Mouse (Mus musculus) skeletal muscle tissue, adult 2 months (tissue): Measurements from ENCODE around the gene Tssc4.
A peak's percentile ranks its signal among the peaks of the same experiment; 100 is the strongest.

Experiments
- DNase-seq: peaks from one replicate; pipeline ENCODE4 v3.0.0-alpha.2; 2012; ENCODE audit warnings: low read depth, low spot score

The Tssc4 gene

DNA sequence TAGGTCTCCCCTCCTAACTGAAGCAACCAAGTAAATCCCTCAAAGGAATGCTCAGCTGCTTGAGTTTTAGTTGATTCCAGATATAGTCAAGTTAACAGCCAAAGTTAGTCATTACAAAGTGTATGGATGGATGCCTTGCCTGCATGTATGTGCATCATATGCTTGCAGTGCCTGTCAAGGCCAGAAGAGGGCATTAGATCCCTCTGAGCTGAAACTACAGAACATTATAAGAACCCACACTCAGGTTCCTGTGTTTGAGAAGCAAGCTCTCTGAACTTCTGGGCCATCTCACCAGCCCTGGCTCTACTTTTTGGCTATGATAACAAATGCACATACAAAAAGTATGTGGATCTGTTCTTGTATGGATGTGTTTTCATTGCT is 24.2 kb upstream of the Tssc4 start:
- no peak for DNase-seq

DNA sequence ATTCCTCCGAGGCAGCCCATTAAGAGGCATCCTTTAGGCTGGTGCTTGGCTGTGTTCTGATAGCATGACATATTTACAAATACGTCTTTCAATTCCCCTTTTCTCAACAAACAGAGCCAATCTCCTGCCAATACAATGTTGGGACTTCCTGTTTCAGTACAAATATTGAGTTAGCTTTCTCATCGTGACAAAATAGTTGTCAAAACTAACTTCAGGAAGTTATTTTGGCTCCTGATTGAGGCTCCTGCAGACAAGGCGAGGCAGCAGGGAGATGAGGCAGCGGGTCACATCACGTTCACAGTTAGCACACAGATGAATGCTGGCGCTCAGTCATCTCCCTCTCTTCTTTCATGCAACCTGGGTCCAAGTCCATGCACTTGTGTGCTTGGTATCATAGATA is 22.7 kb upstream of the Tssc4 start:
- DNase-seq: no peak

DNA sequence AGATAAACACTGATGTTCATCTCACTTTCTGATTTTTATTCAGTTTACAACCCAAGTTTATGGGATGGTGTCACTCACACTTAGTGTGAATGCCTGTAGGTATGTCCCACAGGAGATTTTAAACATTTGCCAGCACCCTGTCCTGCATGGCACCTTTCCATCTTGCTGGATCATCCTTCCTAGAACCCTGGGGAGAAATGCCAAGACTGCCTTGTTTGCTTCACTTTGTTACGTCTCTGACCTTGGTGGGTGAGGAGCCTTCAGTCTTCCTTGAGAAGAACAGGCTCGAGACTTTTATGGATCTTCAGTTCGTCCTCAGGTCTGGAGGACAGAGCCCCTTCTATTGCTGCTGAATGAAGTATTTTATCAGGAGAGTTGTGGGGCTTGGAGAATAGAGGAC is 19.7 kb upstream of the Tssc4 start:
- no peak for DNase-seq

DNA sequence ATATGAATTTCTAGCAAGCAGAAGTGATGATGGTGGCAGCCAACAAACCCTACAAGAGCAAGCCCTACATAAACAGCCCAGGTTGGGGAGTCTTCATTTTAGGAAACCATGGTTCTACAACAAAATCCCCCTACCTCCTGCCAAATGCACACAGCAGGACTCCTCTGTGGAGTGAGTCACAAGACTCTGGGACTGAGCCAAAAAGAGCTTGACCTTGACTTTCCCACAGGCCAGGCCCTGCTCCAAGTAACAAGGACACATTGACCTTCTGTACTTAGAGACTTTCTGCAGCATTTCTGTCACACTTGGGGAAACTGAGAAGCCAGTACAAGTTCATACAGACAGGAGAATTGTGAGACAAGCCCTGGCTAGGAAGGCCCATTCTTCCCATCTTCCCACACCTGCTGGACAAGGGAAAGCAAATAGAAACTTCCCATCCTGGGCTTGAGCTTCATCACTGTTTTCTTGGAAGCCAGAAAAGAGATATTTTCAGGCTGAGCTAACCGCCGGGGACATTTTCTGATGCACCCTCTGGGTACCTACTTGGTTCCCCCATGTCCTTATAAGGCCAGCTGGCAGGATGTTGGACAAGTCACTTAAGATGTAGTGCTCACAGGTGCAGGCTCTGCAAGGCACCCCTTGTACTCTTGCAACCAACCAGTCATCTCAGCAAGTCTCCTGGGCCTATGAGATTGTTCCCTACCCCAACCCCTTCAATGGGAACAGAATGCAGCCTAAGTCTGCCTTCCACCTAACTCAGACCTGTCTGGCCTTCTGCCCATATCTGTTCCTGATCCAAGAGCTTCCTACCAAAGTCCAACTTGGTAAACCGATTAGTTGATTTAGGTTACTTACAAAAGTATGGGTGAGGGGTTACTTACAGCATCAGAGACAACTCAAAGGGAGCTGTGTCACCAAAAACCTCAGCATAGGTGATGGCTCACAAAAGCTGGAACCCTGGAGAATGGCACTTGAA is 18.9 kb upstream of the Tssc4 start:
- DNase-seq: no peak

DNA sequence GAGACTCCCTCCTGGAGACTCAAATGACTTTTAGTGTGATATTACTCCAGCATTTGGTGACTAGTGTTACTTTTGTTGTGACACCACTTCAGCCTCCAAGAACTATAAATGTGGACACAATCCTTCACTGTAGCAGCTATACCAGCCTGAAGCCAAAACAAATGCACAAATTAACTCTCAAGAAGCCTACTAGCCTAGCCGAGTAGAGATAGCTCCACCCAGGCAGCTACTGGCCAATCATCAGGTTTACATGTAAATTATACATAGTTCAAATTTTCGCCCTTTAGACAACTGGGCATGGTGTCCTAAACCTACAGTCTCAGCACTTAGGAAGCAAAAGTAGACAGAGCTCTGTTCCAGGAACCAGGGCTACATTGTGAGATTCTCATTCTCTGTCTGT is 17.7 kb upstream of the Tssc4 start:
- no peak for DNase-seq

DNA sequence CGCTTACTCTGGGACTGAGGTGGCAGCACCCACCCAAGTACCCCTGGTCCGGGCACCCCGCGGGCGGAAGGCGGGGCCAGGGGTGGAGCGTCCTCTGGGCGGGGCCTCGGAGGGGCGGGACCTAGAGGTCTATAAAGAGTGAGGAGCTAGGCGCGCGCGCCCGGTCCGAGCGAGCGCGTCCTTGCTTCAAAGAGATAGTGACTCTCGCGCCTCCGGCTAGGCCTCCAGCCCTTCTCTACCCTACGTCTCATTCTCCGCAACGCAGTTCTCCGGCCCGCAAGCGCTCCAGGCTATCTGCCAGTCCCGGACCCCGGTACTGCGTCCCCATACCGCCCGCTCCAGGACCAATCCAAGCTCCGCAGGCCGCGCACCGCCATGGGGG is 16.4 kb upstream of the Tssc4 start, which contains the start of gene Cd81:
Gene Cd81 (plus strand): TSS at position 114 of the 382 bp plus-strand sequence.
- peak; percentile 74 for DNase-seq

DNA sequence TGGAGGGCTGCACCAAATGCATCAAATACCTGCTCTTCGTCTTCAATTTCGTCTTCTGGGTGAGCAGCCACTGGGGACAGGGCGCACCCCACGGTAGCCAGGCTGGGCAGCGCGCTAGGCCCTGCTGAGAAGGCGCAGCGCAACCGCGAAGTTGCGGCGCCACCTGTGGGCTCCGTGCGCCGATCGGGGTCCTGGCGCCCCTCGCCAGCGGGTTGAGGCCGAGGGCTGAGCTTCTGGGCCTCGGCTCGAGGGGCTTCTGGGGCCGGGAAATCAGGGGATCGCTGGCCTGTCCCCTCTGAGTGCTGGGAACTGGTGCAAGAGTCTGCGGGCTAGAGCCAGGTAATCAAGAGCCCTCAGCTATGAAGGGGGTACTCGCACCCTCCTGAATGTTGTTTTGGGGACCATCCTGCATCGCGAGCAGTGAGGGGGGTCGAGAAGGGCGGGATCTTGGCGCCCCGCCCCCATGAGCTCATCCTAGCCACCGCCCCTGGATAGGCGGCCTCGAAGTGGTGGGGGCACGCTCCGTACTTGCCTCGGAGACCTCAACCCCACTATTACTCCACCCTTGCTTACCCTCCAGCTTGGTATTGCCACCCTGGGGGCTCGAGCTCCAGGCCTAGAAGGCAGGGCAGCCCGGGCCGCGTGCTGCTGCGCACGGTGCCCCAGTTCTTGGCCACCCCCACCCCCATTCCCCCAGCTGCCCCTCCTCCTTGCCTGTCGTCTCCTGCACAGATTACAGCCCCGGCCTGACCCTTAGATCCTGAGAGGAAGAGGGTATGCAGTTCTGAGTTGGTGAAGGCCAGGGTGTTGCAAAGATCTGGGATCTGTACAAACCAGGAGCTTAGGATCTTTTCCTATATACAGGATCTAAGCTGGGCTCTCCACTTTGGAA is 15.8 kb upstream of the Tssc4 start:
- DNase-seq: no peak

DNA sequence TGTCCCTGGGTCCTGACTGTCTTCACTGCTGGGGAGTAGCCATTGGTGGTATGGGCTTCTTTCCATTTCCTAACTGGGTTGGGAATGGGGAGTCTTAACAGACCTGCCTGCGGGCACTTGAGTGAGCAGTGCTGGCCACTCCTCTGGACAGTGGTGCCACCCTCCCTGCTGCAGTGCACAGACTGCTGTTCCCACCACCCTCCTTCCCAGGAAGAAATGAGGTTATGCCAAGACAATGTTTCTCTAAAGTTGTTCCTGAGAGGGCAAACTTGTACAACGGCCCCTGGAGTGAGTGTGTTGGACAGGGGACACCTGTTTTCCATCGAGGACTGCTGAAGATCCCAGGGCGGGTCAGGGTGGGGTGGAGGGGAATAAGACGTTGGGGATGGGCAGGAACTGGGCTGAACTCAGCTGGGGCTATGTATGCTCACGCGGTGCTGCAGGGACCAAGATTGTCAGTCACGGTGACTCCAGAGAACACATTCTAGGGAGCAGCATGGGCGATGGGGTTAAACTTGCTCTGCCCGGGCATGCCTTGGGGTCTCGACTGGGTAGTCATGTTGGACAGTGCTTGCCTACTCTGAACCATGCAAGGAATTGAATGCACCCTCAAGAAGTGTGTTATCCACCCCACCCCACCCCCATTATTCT is 15.0 kb upstream of the Tssc4 start:
- no peak for DNase-seq

DNA sequence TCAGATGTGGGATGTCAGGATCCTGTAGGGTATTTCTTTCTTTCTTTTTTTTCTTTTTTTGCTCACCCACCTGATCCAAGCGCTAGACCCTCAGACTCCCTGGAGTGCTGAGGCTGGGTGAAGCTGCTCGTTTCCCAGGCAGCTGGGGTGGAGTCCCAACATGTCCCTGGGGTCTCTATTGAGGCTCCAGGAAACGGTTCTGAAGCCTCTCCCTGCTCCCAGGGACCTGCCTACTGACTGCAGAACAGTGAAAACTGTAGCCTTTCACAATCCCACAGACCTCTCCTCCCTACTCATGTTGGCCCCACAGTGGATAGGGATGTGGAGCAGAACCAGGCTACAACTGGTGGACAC is 14.5 kb upstream of the Tssc4 start:
- no peak for DNase-seq

DNA sequence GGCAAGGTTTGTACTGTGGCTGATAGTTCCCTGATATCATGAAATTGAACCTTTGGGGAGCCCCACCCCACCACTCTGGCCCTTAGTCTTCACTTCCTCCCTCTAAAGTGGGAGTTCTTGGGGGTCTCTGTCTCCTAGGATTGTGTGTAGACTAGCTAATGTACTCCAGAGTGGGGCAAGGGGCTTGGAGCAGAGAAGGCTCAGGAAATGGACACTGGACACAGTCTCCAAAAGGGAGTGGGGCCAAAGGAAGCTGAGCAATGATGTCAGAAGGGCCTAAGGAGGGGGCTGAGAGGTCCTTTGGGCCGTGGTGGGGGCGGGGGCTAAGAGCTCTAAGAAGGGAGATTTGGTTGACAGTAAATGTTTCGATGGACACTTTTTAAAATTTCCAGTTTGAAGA is 14.0 kb upstream of the Tssc4 start:
- DNase-seq: no peak

DNA sequence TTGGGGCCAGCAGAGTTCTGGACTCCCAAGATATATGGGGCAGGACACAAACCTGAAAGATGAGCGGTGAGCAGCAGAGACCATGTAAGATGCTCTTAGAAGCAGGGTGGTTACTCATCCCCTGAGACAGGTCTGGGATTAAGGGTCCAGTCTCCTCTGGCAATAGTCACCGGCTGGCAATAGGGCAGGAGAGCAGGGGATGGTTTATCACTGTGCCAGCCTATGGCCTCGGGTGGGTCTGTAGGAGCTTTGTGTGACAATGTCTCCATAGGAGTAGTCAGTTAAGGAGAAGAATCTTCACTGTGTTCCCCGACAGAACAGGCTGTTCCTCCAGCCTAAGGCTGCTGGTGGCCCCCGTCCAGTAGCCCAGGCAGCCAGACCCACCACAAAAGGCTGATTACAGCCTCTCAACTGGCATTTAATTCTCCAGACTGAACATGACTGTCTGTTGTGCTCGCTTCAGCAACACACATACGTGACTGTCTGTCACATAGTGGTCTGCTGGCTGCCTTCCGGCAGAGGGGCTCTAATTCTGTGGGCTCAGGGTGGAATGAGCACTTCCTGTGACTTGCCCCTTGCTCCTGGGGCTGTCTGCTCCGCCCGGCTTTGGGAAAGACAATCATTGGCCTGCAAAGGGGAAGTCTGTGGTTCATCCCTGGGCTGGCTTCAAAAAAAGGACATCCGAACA is 13.4 kb upstream of the Tssc4 start:
- DNase-seq: no peak

DNA sequence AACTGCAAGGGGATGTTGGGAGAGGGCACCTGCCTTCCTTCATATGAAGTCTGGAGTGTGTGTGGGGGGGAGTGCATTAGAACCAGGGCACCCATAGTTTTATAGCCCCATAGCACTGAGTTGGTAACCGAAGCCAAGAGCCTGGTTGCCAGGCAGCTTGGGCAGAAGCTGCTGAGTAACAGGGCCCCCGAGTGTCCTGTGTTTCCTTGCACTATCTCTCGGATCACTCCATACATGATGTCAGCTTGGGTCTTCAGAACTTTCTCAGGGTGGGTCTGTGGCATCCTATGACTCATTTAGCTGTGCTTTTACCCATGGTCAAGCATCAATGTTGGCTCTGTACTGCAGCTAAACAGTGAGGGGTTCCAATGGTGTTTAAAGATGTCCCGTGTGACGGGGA is 12.0 kb upstream of the Tssc4 start:
- DNase-seq: no peak

DNA sequence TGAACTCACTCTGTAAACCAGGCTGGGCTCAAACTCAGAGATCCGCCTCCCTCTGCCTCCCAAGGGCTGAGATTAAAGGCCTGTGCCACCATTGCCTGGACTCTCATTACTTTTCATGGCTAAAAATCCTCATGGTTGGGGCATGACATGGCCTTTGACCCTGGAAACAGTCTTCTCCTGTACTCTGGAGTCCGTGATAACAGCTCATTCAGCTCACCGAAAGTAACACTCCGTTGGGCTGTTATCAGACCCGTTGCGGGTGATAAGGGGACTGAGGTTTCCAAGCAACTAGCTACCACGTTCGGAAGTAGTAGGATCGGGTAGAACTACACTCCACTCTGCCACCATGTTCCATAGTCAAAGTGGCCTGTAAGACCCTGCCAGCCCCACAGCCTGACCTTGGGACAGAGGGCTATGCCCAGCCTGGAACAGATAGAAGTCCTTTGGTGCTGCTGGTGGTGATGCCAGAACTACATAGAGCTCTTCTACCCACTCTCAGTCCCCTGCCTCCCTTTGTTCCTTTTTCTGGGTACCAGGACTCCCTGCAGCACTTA is 11.3 kb upstream of the Tssc4 start:
- no peak for DNase-seq

DNA sequence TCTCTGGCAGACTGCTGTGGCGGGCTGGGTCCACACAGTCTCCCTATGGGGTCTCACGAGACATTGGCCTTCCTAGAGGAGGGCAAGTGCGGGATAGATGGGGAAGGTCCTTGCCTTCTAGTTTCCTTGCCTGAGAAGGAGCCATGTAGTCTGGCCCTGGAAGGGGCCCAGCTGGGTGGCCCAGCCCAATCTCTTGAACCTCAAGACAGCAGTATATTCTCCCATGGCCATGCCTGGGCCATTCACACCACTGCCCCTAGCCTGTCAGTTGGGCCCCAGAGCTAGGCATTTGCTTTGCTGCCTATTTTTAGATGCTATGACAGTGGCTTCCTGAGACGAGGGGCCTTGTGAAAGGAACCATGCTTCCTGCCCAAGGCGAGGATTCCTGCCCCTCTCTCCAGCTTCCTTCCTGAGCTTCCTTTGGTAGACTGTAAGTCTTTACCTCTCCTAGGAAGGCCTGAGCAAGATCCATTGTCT is 10.8 kb upstream of the Tssc4 start:
- DNase-seq: no peak

DNA sequence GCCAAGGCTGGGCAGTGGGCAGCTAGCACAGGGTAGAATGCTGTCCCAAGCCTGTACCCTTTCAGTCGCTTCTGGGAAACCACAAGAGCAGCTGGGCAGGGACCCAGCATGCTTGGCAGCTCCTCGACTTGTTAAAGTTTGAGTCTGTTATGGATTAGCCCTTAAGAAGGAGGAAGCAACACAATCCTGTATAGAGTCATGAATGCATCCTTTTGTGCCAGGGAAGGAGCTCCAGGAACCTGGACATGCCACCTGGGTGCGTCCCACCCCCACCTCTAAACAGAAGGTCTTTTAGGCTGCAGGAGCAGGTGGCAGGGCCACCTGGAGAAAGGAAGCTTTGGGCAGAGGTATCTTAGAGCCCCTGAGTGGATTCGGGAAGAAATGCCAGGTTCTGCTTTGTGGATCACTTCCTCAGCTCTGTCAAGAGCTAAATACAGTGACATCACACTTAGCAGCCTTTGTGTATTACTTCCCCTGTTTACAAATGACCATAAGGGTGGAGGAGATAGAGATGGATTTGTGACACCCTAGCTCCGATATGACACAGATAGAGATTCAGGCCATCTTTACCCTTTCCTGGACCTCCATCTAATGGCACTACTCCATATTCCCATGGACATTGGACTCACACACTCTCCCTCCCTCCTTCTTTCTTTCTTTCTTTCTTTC is 9.7 kb upstream of the Tssc4 start:
- no peak for DNase-seq

DNA sequence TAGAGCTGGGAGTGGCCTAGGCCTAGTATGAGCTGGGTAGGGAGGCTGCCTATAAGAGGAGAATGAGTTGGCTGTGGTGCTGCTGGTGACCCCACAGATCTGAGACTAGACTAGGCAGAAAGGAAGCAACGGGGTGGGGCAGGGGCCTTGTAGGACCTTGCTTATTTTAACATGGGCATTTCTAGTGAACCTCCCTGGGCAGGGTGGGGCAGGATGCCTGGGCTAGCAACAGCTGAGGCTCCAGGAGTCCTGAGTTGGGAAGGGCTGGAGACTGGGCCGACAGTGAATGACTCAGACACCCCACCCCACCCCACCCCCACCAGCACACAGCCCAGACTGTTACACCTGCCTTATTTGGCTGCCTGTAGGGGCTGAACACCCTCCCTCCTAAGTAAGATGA is 6.3 kb upstream of the Tssc4 start:
- DNase-seq: no peak

DNA sequence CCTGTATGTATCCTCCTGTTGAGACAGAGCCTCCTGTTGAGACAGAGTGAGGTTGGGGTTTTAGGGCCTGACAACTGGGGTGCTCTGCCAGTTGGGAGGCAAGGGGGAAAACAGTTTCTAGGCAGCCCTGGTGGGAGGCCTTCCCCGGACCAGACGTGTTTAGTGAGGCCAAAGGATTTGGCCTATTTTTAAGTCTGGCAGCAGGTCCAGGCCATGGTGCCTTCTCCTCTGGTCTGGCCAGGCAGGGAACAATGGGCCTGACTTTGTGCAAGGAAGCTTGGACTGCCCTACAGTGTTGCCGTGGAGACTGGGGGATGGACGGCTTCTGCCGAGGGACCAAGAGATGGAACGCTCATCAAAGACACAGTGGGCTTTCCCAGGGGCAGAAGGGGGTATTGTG is 4.8 kb upstream of the Tssc4 start:
- DNase-seq: no peak

DNA sequence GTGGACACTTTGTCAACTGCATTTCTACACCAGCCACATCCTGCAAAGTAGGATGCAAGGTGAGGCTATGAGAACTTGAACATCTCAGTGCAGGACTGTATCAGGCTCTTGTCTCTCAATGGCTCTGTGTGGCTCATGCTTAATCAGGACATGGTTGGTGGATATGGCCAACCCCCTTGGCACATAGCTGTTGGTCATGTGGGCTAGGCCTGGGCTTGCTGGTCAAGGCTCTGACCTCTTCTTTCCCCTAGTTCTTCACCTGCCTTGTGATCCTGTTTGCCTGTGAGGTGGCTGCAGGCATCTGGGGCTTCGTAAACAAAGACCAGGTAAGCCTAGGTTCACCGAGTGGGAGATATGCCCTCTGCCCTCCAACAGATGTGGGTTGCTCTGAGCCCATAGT is 3.4 kb upstream of the Tssc4 start:
- DNase-seq: no peak

DNA sequence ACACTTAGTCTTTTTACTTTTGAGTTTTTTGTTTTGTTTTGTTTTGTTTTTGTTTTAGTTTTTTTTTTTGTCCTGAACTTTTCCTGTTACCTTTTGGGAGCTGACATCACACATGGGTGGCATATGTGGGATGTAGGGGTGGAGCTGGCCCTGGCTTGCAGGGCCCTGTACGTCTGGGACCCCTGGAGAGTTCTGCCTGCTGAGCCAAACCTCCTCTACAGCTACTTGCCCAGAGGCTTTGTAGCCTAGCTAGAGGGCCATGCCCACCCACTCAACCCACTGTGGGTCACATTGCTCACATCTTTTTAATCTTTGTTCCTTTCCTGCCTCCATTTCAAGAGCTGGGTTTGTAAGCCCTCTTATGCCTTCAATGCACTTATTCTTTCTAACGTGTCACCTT is 1.6 kb upstream of the Tssc4 start:
- no peak for DNase-seq

DNA sequence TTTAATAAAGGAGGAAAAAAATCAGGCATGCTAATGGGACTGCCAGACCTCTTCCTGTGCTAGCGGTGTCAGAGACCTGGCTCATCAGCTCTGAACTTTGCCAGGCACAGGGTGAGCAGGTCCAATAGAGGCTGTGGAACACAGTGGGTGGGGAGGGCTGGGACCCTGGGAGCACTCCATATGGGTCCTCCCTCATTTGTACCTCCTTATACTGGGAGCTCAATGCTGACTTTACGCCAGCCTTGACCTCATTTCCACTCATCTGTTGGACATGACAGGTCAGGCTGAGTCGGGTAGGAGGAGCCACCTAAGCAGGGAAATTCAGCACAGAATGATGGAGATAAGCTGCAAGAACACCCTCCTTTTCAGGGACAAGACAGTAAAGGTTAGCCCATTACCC is 1.2 kb upstream of the Tssc4 start:
- no peak for DNase-seq
